Mouse (Mus musculus): ENCODE measurements around the gene Defb9.
"Not testable (repeated sequence)": the region's sequence is repeated elsewhere in the genome, so short reads cannot be mapped to it uniquely, and the experiment has no call there.

Defb9 gene

GRCm38 (mm10) chr8:21885321-21885720, at the start of gene Defb9:
TSS of gene Defb9 (minus strand) at chr8:21885421.
- not testable (repeated sequence) for DNase-seq (ENCODE audit: low read depth, low spot score)

- DNase-seq (ENCODE audit: low read depth, low spot score): no peak
These were observed 47.4 kb upstream of the Defb9 start, which contains the start of gene Defb15 for GRCm38 (mm10) chr8:21932610-21933009. TSS of gene Defb15 (minus strand) at chr8:21932710.

GRCm38 (mm10) chr8:21930754-21931153, 45.5 kb upstream of the Defb9 start:
- DNase-seq (ENCODE audit: low read depth, low spot score): not testable (repeated sequence)

GRCm38 (mm10) chr8:21915625-21916024, 30.4 kb upstream of the Defb9 start:
- no peak for DNase-seq (ENCODE audit: low read depth, low spot score)

- DNase-seq (ENCODE audit: low read depth, low spot score): no peak
These were observed 27.3 kb upstream of the Defb9 start for GRCm38 (mm10) chr8:21912554-21912953.

- DNase-seq (ENCODE audit: low read depth, low spot score): no peak
These were observed 26.7 kb upstream of the Defb9 start for GRCm38 (mm10) chr8:21911931-21912330.

- not testable (repeated sequence) for DNase-seq (ENCODE audit: low read depth, low spot score)
These were observed 21.1 kb upstream of the Defb9 start, which contains the start of gene Defb11 for GRCm38 (mm10) chr8:21906290-21906689. TSS of gene Defb11 (minus strand) at chr8:21906412.

GRCm38 (mm10) chr8:21858586-21858985, 26.6 kb downstream of the Defb9 start, which contains the start of gene Defb10:
TSS of gene Defb10 (plus strand) at chr8:21858901.
- not testable (repeated sequence) for DNase-seq (ENCODE audit: low read depth, low spot score)
